Mouse (Mus musculus): ENCODE measurements around the gene Rplp2. TPM values are rescaled to one million over a fixed set of nuclear protein-coding genes. Genes with fewer than 3 reads are reported as not detected.

Rplp2 gene
- polyA plus RNA-seq, 1 experiment from 2014 or later = 1,535 TPM

- Histone ChIP-seq H3K27me3 (ENCODE audit: control insufficient read depth, insufficient read depth, low read length) (0 out of 2 replicates have a peak, but pooled peaks cover 3% of the 10 kb centered on the region), H3K4me3 (ENCODE audit: low read depth, low read length) (no peak overlapping the region), H3K36me3 (ENCODE audit: control insufficient read depth, insufficient read depth, low read length) (no peaks in the 10 kb centered on the region), H3K4me2 (replicated peaks; ENCODE audit: low read depth, low read length) (no peak overlapping the region), H3K9me3 (ENCODE audit: control insufficient read depth, low read depth, low read length) (no peaks in the 10 kb centered on the region), H3K4me1 (ENCODE audit: control insufficient read depth, insufficient read depth, low read length) (peaks cover 12% of the 10 kb centered on the region), H3K9ac (replicated peaks; ENCODE audit: low read depth, low read length) (no peak overlapping the region), H3K27ac (ENCODE audit: low read length) (no peak overlapping the region)
- 66% methylated on average over 6 of the region's 6 CpGs for WGBS
- ATAC-seq (ENCODE audit: insufficient number of reproducible peaks, insufficient read depth, low FRiP score, low read depth) = no peak
These were observed 36.0 kb downstream of the Rplp2 start for GRCm38 (mm10) chr7:141483114-141483653.

- no peak overlapping the region for H3K4me2 ChIP-seq (replicated peaks; ENCODE audit: low read depth, low read length)
- no peaks in the 10 kb centered on the region for H3K36me3 ChIP-seq (ENCODE audit: control insufficient read depth, insufficient read depth, low read length)
- H3K27ac ChIP-seq (ENCODE audit: low read length) = no peak overlapping the region
- WGBS = 64% methylated on average over 5 of the region's 5 CpGs
- no peaks in the 10 kb centered on the region for H3K9me3 ChIP-seq (ENCODE audit: control insufficient read depth, low read depth, low read length)
- ATAC-seq (ENCODE audit: insufficient number of reproducible peaks, insufficient read depth, low FRiP score, low read depth) = no peak
- 0 out of 2 replicates have a peak, but pooled peaks cover 3% of the 10 kb centered on the region for H3K27me3 ChIP-seq (ENCODE audit: control insufficient read depth, insufficient read depth, low read length)
- H3K4me1 ChIP-seq (ENCODE audit: control insufficient read depth, insufficient read depth, low read length) = peaks cover 8% of the 10 kb centered on the region
- H3K4me3 ChIP-seq (ENCODE audit: low read depth, low read length) = no peak overlapping the region
- no peak overlapping the region for H3K9ac ChIP-seq (replicated peaks; ENCODE audit: low read depth, low read length)
These were observed 37.3 kb downstream of the Rplp2 start for GRCm38 (mm10) chr7:141484186-141485120.

- no peaks in the 10 kb centered on the region for H3K36me3 ChIP-seq (ENCODE audit: control insufficient read depth, insufficient read depth, low read length)
- 62% methylated on average over 2 of the region's 2 CpGs for WGBS
- H3K27me3 ChIP-seq (ENCODE audit: control insufficient read depth, insufficient read depth, low read length) = 0 out of 2 replicates have a peak, but pooled peaks cover 3% of the 10 kb centered on the region
- H3K27ac ChIP-seq (ENCODE audit: low read length) = no peak overlapping the region
- peaks cover 8% of the 10 kb centered on the region for H3K4me1 ChIP-seq (ENCODE audit: control insufficient read depth, insufficient read depth, low read length)
- H3K9me3 ChIP-seq (ENCODE audit: control insufficient read depth, low read depth, low read length) = no peaks in the 10 kb centered on the region
- H3K4me2 ChIP-seq (replicated peaks; ENCODE audit: low read depth, low read length) = no peak overlapping the region
- no peak overlapping the region for H3K9ac ChIP-seq (replicated peaks; ENCODE audit: low read depth, low read length)
- no peak for ATAC-seq (ENCODE audit: insufficient number of reproducible peaks, insufficient read depth, low FRiP score, low read depth)
- no peak overlapping the region for H3K4me3 ChIP-seq (ENCODE audit: low read depth, low read length)
These were observed 38.0 kb downstream of the Rplp2 start for GRCm38 (mm10) chr7:141485186-141485585.

GRCm38 (mm10) chr7:141485606-141486005, 38.4 kb downstream of the Rplp2 start:
- Histone ChIP-seq H3K27ac (ENCODE audit: low read length) (no peak overlapping the region), H3K27me3 (ENCODE audit: control insufficient read depth, insufficient read depth, low read length) (0 out of 2 replicates have a peak, but pooled peaks cover 3% of the 10 kb centered on the region), H3K4me2 (replicated peaks; ENCODE audit: low read depth, low read length) (no peak overlapping the region), H3K4me3 (ENCODE audit: low read depth, low read length) (no peak overlapping the region), H3K9ac (replicated peaks; ENCODE audit: low read depth, low read length) (no peak overlapping the region), H3K4me1 (ENCODE audit: control insufficient read depth, insufficient read depth, low read length) (peaks cover 8% of the 10 kb centered on the region), H3K9me3 (ENCODE audit: control insufficient read depth, low read depth, low read length) (no peaks in the 10 kb centered on the region), H3K36me3 (ENCODE audit: control insufficient read depth, insufficient read depth, low read length) (0 out of 2 replicates have a peak, but pooled peaks cover 1% of the 10 kb centered on the region)
- 85% methylated on average over 2 of the region's 2 CpGs for WGBS
- no peak for ATAC-seq (ENCODE audit: insufficient number of reproducible peaks, insufficient read depth, low FRiP score, low read depth)

GRCm38 (mm10) chr7:141486239-141486638, 39.1 kb downstream of the Rplp2 start:
- no peak overlapping the region for H3K4me3 ChIP-seq (ENCODE audit: low read depth, low read length)
- no peak for ATAC-seq (ENCODE audit: insufficient number of reproducible peaks, insufficient read depth, low FRiP score, low read depth)

GRCm38 (mm10) chr7:141487141-141487540, 40.0 kb downstream of the Rplp2 start:
- Histone ChIP-seq H3K9me3 (ENCODE audit: control insufficient read depth, low read depth, low read length) (no peaks in the 10 kb centered on the region), H3K27me3 (ENCODE audit: control insufficient read depth, insufficient read depth, low read length) (0 out of 2 replicates have a peak, but pooled peaks cover under 1% of the 10 kb centered on the region), H3K27ac (ENCODE audit: low read length) (no peak overlapping the region), H3K4me1 (ENCODE audit: control insufficient read depth, insufficient read depth, low read length) (peaks cover 8% of the 10 kb centered on the region), H3K9ac (replicated peaks; ENCODE audit: low read depth, low read length) (no peak overlapping the region), H3K4me3 (ENCODE audit: low read depth, low read length) (no peak overlapping the region), H3K36me3 (ENCODE audit: control insufficient read depth, insufficient read depth, low read length) (peaks cover 6% of the 10 kb centered on the region), H3K4me2 (replicated peaks; ENCODE audit: low read depth, low read length) (no peak overlapping the region)
- 73% methylated on average over 7 of the region's 7 CpGs for WGBS
- ATAC-seq (ENCODE audit: insufficient number of reproducible peaks, insufficient read depth, low FRiP score, low read depth) = no peak

More at GRCm38 (mm10) chr7:141486239-141486638, 39.1 kb downstream of the Rplp2 start:
- Histone ChIP-seq H3K4me1 (ENCODE audit: control insufficient read depth, insufficient read depth, low read length) (peaks cover 8% of the 10 kb centered on the region), H3K4me2 (replicated peaks; ENCODE audit: low read depth, low read length) (no peak overlapping the region), H3K36me3 (ENCODE audit: control insufficient read depth, insufficient read depth, low read length) (0 out of 2 replicates have a peak, but pooled peaks cover 4% of the 10 kb centered on the region), H3K9me3 (ENCODE audit: control insufficient read depth, low read depth, low read length) (no peaks in the 10 kb centered on the region), H3K9ac (replicated peaks; ENCODE audit: low read depth, low read length) (no peak overlapping the region), H3K27ac (ENCODE audit: low read length) (no peak overlapping the region), H3K27me3 (ENCODE audit: control insufficient read depth, insufficient read depth, low read length) (0 out of 2 replicates have a peak, but pooled peaks cover 3% of the 10 kb centered on the region)
- 96% methylated on average over 1 of the region's 1 CpGs for WGBS

GRCm38 (mm10) chr7:141491151-141491550, 44.0 kb downstream of the Rplp2 start:
- Histone ChIP-seq H3K27ac (ENCODE audit: low read length) (no peak overlapping the region), H3K4me2 (replicated peaks; ENCODE audit: low read depth, low read length) (no peak overlapping the region), H3K4me1 (ENCODE audit: control insufficient read depth, insufficient read depth, low read length) (no peaks in the 10 kb centered on the region), H3K4me3 (ENCODE audit: low read depth, low read length) (no peak overlapping the region), H3K9ac (replicated peaks; ENCODE audit: low read depth, low read length) (no peak overlapping the region), H3K27me3 (ENCODE audit: control insufficient read depth, insufficient read depth, low read length) (no peaks in the 10 kb centered on the region), H3K36me3 (ENCODE audit: control insufficient read depth, insufficient read depth, low read length) (peaks cover 17% of the 10 kb centered on the region), H3K9me3 (ENCODE audit: control insufficient read depth, low read depth, low read length) (no peaks in the 10 kb centered on the region)
- 76% methylated on average over 2 of the region's 2 CpGs for WGBS
- no peak for ATAC-seq (ENCODE audit: insufficient number of reproducible peaks, insufficient read depth, low FRiP score, low read depth)

GRCm38 (mm10) chr7:141492738-141493137, 45.6 kb downstream of the Rplp2 start:
- H3K36me3 ChIP-seq (ENCODE audit: control insufficient read depth, insufficient read depth, low read length) = peaks cover 17% of the 10 kb centered on the region
- H3K9ac ChIP-seq (replicated peaks; ENCODE audit: low read depth, low read length) = no peak overlapping the region
- H3K27me3 ChIP-seq (ENCODE audit: control insufficient read depth, insufficient read depth, low read length) = no peaks in the 10 kb centered on the region
- no peaks in the 10 kb centered on the region for H3K4me1 ChIP-seq (ENCODE audit: control insufficient read depth, insufficient read depth, low read length)
- H3K4me2 ChIP-seq (replicated peaks; ENCODE audit: low read depth, low read length) = no peak overlapping the region
- 89% methylated on average over 5 of the region's 5 CpGs for WGBS
- H3K9me3 ChIP-seq (ENCODE audit: control insufficient read depth, low read depth, low read length) = no peaks in the 10 kb centered on the region
- H3K4me3 ChIP-seq (ENCODE audit: low read depth, low read length) = no peak overlapping the region
- no peak overlapping the region for H3K27ac ChIP-seq (ENCODE audit: low read length)
- ATAC-seq (ENCODE audit: insufficient number of reproducible peaks, insufficient read depth, low FRiP score, low read depth) = no peak

Data from stomach, embryonic 14.5 days (tissue).